Mouse (Mus musculus) midbrain, embryonic 15.5 days (tissue): Measurements from ENCODE around the gene Pom121l2. TPM values are rescaled to one million over a fixed set of nuclear protein-coding genes. Genes with fewer than 3 reads are reported as not detected.
A peak's percentile ranks its signal among the peaks of the same experiment; 100 is the strongest.
"Not testable (repeated sequence)": the region's sequence is repeated elsewhere in the genome, so short reads cannot be mapped to it uniquely, and the experiment has no call there.

Experiments
- ATAC-seq: fragments of 200-750 bp; cut with Nextera tagmentation; replicated peaks from 2 replicates; pipeline ENCODE4 v1.8.0; 2017; ENCODE audit warnings: moderate TSS enrichment
- H3K27ac ChIP-seq: fragments of 300-500 bp; sonication (generic); 2 replicates; pipeline ENCODE4 v1.5.1; 2015; ENCODE audit warnings: mild to moderate bottlenecking, inconsistent platforms
- H3K27me3 ChIP-seq: fragments of 300-500 bp; sonication (generic); replicated peaks from 2 replicates; pipeline ENCODE4 v1.6.1; 2015; ENCODE audit warnings: inconsistent platforms
- H3K36me3 ChIP-seq: fragments of 300-500 bp; sonication (generic); replicated peaks from 2 replicates; pipeline ENCODE4 v1.6.1; 2015; ENCODE audit warnings: inconsistent platforms
- H3K4me1 ChIP-seq: fragments of 300-500 bp; sonication (generic); 2 replicates; pipeline ENCODE4 v1.6.1; 2015; ENCODE audit warnings: inconsistent platforms
- H3K4me2 ChIP-seq: fragments of 300-500 bp; sonication (generic); 2 replicates; pipeline ENCODE4 v1.6.1; 2015; ENCODE audit warnings: inconsistent platforms, mild to moderate bottlenecking, moderate library complexity
- H3K4me3 ChIP-seq: fragments of 300-500 bp; sonication (generic); 2 replicates; pipeline ENCODE4 v1.5.1; 2015; ENCODE audit warnings: mild to moderate bottlenecking, inconsistent platforms
- H3K9ac ChIP-seq: fragments of 300-500 bp; sonication (generic); 2 replicates; pipeline ENCODE4 v1.6.1; 2015; ENCODE audit warnings: mild to moderate bottlenecking, inconsistent platforms
- H3K9me3 ChIP-seq: fragments of 300-500 bp; sonication (generic); 2 replicates; pipeline ENCODE4 v1.6.1; 2016; ENCODE audit warnings: inconsistent platforms
- WGBS: fragments of 180-500 bp; shearing (Covaris S2); methylation state at CpG from one replicate; pipeline ENCODE4 v1.1.7; 2015; ENCODE audit warnings: mixed read lengths; 5-methylcytosine and 5-hydroxymethylcytosine counted together
- polyA plus RNA-seq: library from polyadenylated mRNA; unstranded; fragments of >200 nt; fragmentation: Nextera tagmentation; extraction: Ambion mirVana; gene quantifications from 2 replicates; pipeline ENCODE4 v1.2.1, GENCODE M21; 2015

Pom121l2 gene
- polyA plus RNA-seq, 1 experiment from 2014 or later, result not detected

- H3K4me2 ChIP-seq, result peak overlapping the region; percentile 51
- no peaks in the 10 kb centered on the region for H3K9me3 ChIP-seq
- peak overlapping the region; percentile 76 for H3K27ac ChIP-seq
- H3K4me3 ChIP-seq, result peak overlapping the region; percentile 52
- ATAC-seq, result peak; percentile 72
- H3K9ac ChIP-seq, result peak overlapping the region; percentile 52
- 1% methylated on average over 35 of the region's 35 CpGs for WGBS
- no peaks in the 10 kb centered on the region for H3K36me3 ChIP-seq
- peaks cover 9% of the 10 kb centered on the region; the same call in 1 of the 2 replicates for H3K27me3 ChIP-seq
- peaks cover 24% of the 10 kb centered on the region for H3K4me1 ChIP-seq
Observed at GRCm38 (mm10) chr13:22026058-22027031, 45.4 kb downstream of the Pom121l2 start.

- H3K27ac ChIP-seq, result peak overlapping the region; percentile 63
- peaks cover 3% of the 10 kb centered on the region; the same call in 1 of the 2 replicates for H3K27me3 ChIP-seq
- under 1% methylated on average over 40 of the region's 40 CpGs for WGBS
- peak; percentile 80 for ATAC-seq
- no peaks in the 10 kb centered on the region for H3K9me3 ChIP-seq
- peak overlapping the region; percentile 56 for H3K9ac ChIP-seq
- peaks cover 14% of the 10 kb centered on the region for H3K4me1 ChIP-seq
- peak overlapping the region; percentile 63 for H3K4me2 ChIP-seq
- H3K4me3 ChIP-seq, result peak overlapping the region; percentile 50
- H3K36me3 ChIP-seq, result no peaks in the 10 kb centered on the region
Observed at GRCm38 (mm10) chr13:22028673-22029460, 47.9 kb downstream of the Pom121l2 start.

GRCm38 (mm10) chr13:22029928-22030327 lies 48.9 kb downstream of the Pom121l2 start:
- ATAC-seq, result no peak
- no peak overlapping the region for H3K4me3 ChIP-seq
- no peaks in the 10 kb centered on the region for H3K36me3 ChIP-seq
- H3K9me3 ChIP-seq, result no peaks in the 10 kb centered on the region
- H3K9ac ChIP-seq, result no peak overlapping the region
- WGBS, result 35% methylated on average over 8 of the region's 8 CpGs
- H3K4me1 ChIP-seq, result peaks cover 19% of the 10 kb centered on the region
- H3K27me3 ChIP-seq, result no peaks in the 10 kb centered on the region
- H3K27ac ChIP-seq, result no peak overlapping the region
- no peak overlapping the region for H3K4me2 ChIP-seq

- Histone ChIP-seq H3K9ac (no peak overlapping the region), H3K9me3 (no peaks in the 10 kb centered on the region), H3K4me3 (no peak overlapping the region), H3K27ac (no peak overlapping the region), H3K36me3 (no peaks in the 10 kb centered on the region), H3K4me2 (no peak overlapping the region), H3K4me1 (peaks cover 20% of the 10 kb centered on the region), H3K27me3 (no peaks in the 10 kb centered on the region)
- no peak for ATAC-seq
- 13% methylated on average over 4 of the region's 4 CpGs for WGBS
Observed at GRCm38 (mm10) chr13:22030493-22030892, 49.5 kb downstream of the Pom121l2 start.

- WGBS, result 55% methylated on average over 5 of the region's 5 CpGs
- Histone ChIP-seq H3K36me3 (no peaks in the 10 kb centered on the region), H3K9ac (no peak overlapping the region), H3K4me2 (0 out of 2 replicates have a peak overlapping the region, but pooled peaks have one; percentile 0), H3K27ac (no peak overlapping the region), H3K27me3 (no peaks in the 10 kb centered on the region), H3K4me3 (no peak overlapping the region), H3K4me1 (peaks cover 17% of the 10 kb centered on the region), H3K9me3 (no peaks in the 10 kb centered on the region)
- no peak for ATAC-seq
Observed at GRCm38 (mm10) chr13:22033741-22034442, 52.9 kb downstream of the Pom121l2 start.

GRCm38 (mm10) chr13:22034443-22035266 lies 53.7 kb downstream of the Pom121l2 start:
- H3K36me3 ChIP-seq, result no peaks in the 10 kb centered on the region
- H3K27ac ChIP-seq, result 0 out of 2 replicates have a peak overlapping the region, but pooled peaks have one; percentile 38
- peak; percentile 2; the same call in 1 of the 2 replicates for ATAC-seq
- WGBS, result 0% methylated on average over 14 of the region's 14 CpGs
- H3K9me3 ChIP-seq, result no peaks in the 10 kb centered on the region
- peaks cover 14% of the 10 kb centered on the region for H3K4me1 ChIP-seq
- peak overlapping the region; percentile 42 for H3K4me3 ChIP-seq
- peak overlapping the region; percentile 63 for H3K4me2 ChIP-seq
- H3K9ac ChIP-seq, result peak overlapping the region; percentile 27; the same call in 1 of the 2 replicates
- no peaks in the 10 kb centered on the region for H3K27me3 ChIP-seq

- Histone ChIP-seq H3K4me1 (peaks cover 21% of the 10 kb centered on the region), H3K9ac (peak within 1 kb of the TSS; percentile 27; the same call in 1 of the 2 replicates), H3K4me2 (peak within 1 kb of the TSS; percentile 63), H3K27ac (peak within 1 kb of the TSS; percentile 71), H3K4me3 (peak within 1 kb of the TSS; percentile 42)
- H3K27me3 ChIP-seq, H3K36me3 ChIP-seq, H3K9me3 ChIP-seq: not testable (repeated sequence)
- peak; percentile 99 for ATAC-seq
- WGBS, result under 1% methylated on average over 34 of the region's 69 CpGs
Observed at GRCm38 (mm10) chr13:22035267-22036148, 54.5 kb downstream of the Pom121l2 start, which contains the start of the genes Hist1h2ah and Hist1h2bk. Gene Hist1h2ah (minus strand): TSS chr13:22035568. Gene Hist1h2bk (plus strand): TSS chr13:22035870.

- Histone ChIP-seq H3K4me3 (peak overlapping the region; percentile 42), H3K27ac (peak overlapping the region; percentile 60), H3K27me3 (no peaks in the 10 kb centered on the region), H3K4me1 (peaks cover 27% of the 10 kb centered on the region), H3K9me3 (no peaks in the 10 kb centered on the region), H3K36me3 (no peaks in the 10 kb centered on the region), H3K9ac (peak overlapping the region; percentile 17; the same call in 1 of the 2 replicates), H3K4me2 (peak overlapping the region; percentile 63)
- peak; percentile 40; the same call in 1 of the 2 replicates for ATAC-seq
- 2% methylated on average over 23 of the region's 23 CpGs for WGBS
Observed at GRCm38 (mm10) chr13:22036149-22036956, 55.4 kb downstream of the Pom121l2 start.

GRCm38 (mm10) chr13:22036986-22037385 lies 56.0 kb downstream of the Pom121l2 start:
- no peak for ATAC-seq
- Histone ChIP-seq H3K27me3 (no peaks in the 10 kb centered on the region), H3K27ac (no peak overlapping the region), H3K4me2 (no peak overlapping the region), H3K9ac (no peak overlapping the region), H3K4me1 (peaks cover 34% of the 10 kb centered on the region), H3K9me3 (no peaks in the 10 kb centered on the region), H3K4me3 (no peak overlapping the region), H3K36me3 (no peaks in the 10 kb centered on the region)
- 57% methylated on average over 3 of the region's 3 CpGs for WGBS

- Histone ChIP-seq H3K27ac (no peak overlapping the region), H3K4me2 (no peak overlapping the region), H3K9me3 (no peaks in the 10 kb centered on the region), H3K4me3 (no peak overlapping the region), H3K4me1 (peaks cover 37% of the 10 kb centered on the region), H3K27me3 (no peaks in the 10 kb centered on the region), H3K9ac (no peak overlapping the region), H3K36me3 (no peaks in the 10 kb centered on the region)
- WGBS, result 82% methylated on average over 2 of the region's 2 CpGs
- ATAC-seq, result no peak
Observed at GRCm38 (mm10) chr13:22037415-22037814, 56.4 kb downstream of the Pom121l2 start.
